Mouse (Mus musculus): Measurements from ENCODE around the gene Hoxc11. TPM values are rescaled to one million over a fixed set of nuclear protein-coding genes. Genes with fewer than 3 reads are reported as not detected.

Gene Hoxc11
- total and polyA plus RNA-seq, 2 experiments: not detected

GRCm38 (mm10) chr15:102992206-102992605 lies 38.0 kb downstream of the Hoxc11 start:
- Histone ChIP-seq H3K4me3 (ENCODE audit: insufficient read depth, low read depth, low read length) (no peak overlapping the region), H3K27ac (replicated peaks; ENCODE audit: insufficient read depth, low read depth, low read length) (no peak overlapping the region), H3K27me3 (ENCODE audit: control insufficient read depth, insufficient read depth, low read length) (peaks cover 25% of the 10 kb centered on the region), H3K36me3 (ENCODE audit: control insufficient read depth, insufficient read depth, low read length) (no peaks in the 10 kb centered on the region), H3K4me1 (ENCODE audit: control insufficient read depth, insufficient read depth, low read length) (no peaks in the 10 kb centered on the region), H3K79me2 (ENCODE audit: control insufficient read depth, insufficient read depth, low read length) (no peaks in the 10 kb centered on the region), H3K9ac (ENCODE audit: low read depth, low read length) (no peak overlapping the region)
- 6% methylated on average over 11 of the region's 11 CpGs for WGBS
- no peak for TF ChIP-seq CTCF (IDR thresholded peaks at IDR 0.05; ENCODE audit: low read depth, low read length)
- TF ChIP-seq POLR2A (IDR thresholded peaks at IDR 0.05; ENCODE audit: extremely low read depth, insufficient read depth, low read length): no peak
- DNase-seq (ENCODE audit: extremely low read depth, low read depth, low spot score): no peak

DNA sequence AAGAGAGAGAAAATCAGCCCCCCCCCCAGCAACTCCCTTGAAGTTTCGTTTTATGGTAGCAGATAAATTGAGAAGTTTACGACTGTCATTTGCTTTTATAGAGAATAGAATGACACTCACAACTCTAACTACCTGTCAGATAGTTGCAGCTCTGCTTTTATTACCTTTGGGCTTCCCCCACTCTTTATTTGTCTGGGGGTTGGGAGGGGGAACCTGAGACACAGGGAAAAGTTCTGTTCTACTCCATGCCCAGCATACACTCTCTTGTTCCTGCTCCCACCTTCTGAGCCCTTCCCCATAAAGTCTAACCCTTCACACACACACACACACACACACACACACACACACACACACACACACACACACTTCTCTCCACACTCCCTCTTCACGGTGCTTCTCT lies 38.6 kb downstream of the Hoxc11 start:
- DNase-seq (ENCODE audit: extremely low read depth, low read depth, low spot score): no peak
- no peaks in the 10 kb centered on the region for H3K79me2 ChIP-seq (ENCODE audit: control insufficient read depth, insufficient read depth, low read length)
- 4% methylated on average over 3 of the region's 3 CpGs for WGBS
- H3K27ac ChIP-seq (replicated peaks; ENCODE audit: insufficient read depth, low read depth, low read length): no peak overlapping the region
- H3K4me3 ChIP-seq (ENCODE audit: insufficient read depth, low read depth, low read length): no peak overlapping the region
- H3K36me3 ChIP-seq (ENCODE audit: control insufficient read depth, insufficient read depth, low read length): no peaks in the 10 kb centered on the region
- H3K27me3 ChIP-seq (ENCODE audit: control insufficient read depth, insufficient read depth, low read length): peaks cover 30% of the 10 kb centered on the region
- TF ChIP-seq POLR2A (IDR thresholded peaks at IDR 0.05; ENCODE audit: extremely low read depth, insufficient read depth, low read length): no peak
- no peak for TF ChIP-seq CTCF (IDR thresholded peaks at IDR 0.05; ENCODE audit: low read depth, low read length)
- H3K9ac ChIP-seq (ENCODE audit: low read depth, low read length): no peak overlapping the region
- no peaks in the 10 kb centered on the region for H3K4me1 ChIP-seq (ENCODE audit: control insufficient read depth, insufficient read depth, low read length)

DNA sequence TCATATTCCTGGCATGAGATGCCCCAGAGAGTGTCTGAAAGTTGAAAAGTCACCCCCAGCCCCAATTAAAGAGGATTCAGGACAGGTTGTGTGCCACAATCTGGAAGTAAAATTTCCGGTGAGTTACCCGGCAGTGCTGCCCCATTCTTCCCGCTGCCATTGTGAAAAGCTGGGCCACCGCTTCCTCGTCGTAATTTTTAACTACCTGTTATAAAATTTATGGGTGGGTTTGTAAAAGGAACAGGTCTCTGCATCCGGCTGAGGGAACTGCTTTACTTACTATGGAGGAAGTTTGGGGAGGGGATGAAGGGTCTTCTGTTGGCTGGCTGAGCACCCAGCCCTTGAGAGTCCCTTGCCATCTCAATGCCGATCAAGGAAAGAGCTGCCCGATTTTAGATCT lies 42.3 kb downstream of the Hoxc11 start:
- no peak overlapping the region for H3K9ac ChIP-seq (ENCODE audit: low read depth, low read length)
- H3K4me3 ChIP-seq (ENCODE audit: insufficient read depth, low read depth, low read length): no peak overlapping the region
- no peak for DNase-seq (ENCODE audit: extremely low read depth, low read depth, low spot score)
- no peak overlapping the region for H3K27ac ChIP-seq (replicated peaks; ENCODE audit: insufficient read depth, low read depth, low read length)
- H3K79me2 ChIP-seq (ENCODE audit: control insufficient read depth, insufficient read depth, low read length): no peaks in the 10 kb centered on the region
- H3K36me3 ChIP-seq (ENCODE audit: control insufficient read depth, insufficient read depth, low read length): no peaks in the 10 kb centered on the region
- WGBS: 6% methylated on average over 9 of the region's 9 CpGs
- TF ChIP-seq POLR2A (IDR thresholded peaks at IDR 0.05; ENCODE audit: extremely low read depth, insufficient read depth, low read length): no peak
- TF ChIP-seq CTCF (IDR thresholded peaks at IDR 0.05; ENCODE audit: low read depth, low read length): no peak
- H3K4me1 ChIP-seq (ENCODE audit: control insufficient read depth, insufficient read depth, low read length): no peaks in the 10 kb centered on the region
- H3K27me3 ChIP-seq (ENCODE audit: control insufficient read depth, insufficient read depth, low read length): peaks cover 35% of the 10 kb centered on the region

DNA sequence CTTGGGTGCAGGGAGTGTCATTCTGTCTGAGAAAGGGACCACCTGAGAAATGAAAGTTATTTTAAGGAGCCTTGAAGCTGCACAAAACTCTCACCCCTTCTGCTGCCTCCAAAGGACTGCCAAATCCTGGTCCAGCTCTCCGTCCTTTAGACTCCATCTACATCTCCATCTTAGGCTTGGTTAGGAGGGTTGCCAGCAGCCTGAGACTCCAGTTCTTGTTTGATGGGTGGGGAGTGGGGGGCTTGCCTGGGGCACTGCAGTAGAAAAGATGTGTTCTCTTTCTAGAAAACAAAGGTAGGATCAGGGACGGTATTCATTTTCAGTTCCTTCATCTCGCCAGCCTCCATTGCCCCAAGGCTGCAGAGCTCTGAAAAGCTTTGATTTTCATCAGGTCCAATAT lies 43.2 kb downstream of the Hoxc11 start:
- Histone ChIP-seq H3K27me3 (ENCODE audit: control insufficient read depth, insufficient read depth, low read length) (peaks cover 29% of the 10 kb centered on the region), H3K4me3 (ENCODE audit: insufficient read depth, low read depth, low read length) (no peak overlapping the region), H3K36me3 (ENCODE audit: control insufficient read depth, insufficient read depth, low read length) (no peaks in the 10 kb centered on the region), H3K9ac (ENCODE audit: low read depth, low read length) (no peak overlapping the region), H3K27ac (replicated peaks; ENCODE audit: insufficient read depth, low read depth, low read length) (no peak overlapping the region), H3K4me1 (ENCODE audit: control insufficient read depth, insufficient read depth, low read length) (no peaks in the 10 kb centered on the region), H3K79me2 (ENCODE audit: control insufficient read depth, insufficient read depth, low read length) (no peaks in the 10 kb centered on the region)
- no peak for TF ChIP-seq CTCF (IDR thresholded peaks at IDR 0.05; ENCODE audit: low read depth, low read length)
- TF ChIP-seq POLR2A (IDR thresholded peaks at IDR 0.05; ENCODE audit: extremely low read depth, insufficient read depth, low read length): no peak
- no peak for DNase-seq (ENCODE audit: extremely low read depth, low read depth, low spot score)
- 11% methylated on average over 3 of the region's 3 CpGs for WGBS

DNA sequence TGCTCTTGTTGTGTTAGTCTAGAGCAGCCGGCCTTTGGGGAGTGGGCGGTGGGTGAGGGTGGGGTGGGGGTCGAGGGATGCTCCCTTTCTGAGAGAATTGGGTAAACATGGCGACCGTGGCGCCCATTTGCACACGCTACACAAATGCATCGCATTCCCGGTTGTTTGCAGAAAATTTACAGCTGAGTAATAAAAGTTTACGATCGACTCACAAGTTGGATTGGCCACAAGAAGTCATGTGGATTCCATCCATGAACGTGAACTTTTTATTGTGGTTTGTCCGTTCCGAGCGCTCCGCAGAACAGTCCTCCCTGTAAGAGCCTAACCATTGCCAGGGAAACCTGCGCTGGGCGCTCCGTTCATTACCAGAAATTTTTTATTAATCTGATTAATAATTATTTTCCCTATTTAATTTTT lies 43.7 kb downstream of the Hoxc11 start, which contains the start of gene Hoxc6:
TSS of gene Hoxc6 (plus strand) at position 319 of the 417 bp plus-strand sequence.
- Histone ChIP-seq H3K79me2 (ENCODE audit: control insufficient read depth, insufficient read depth, low read length) (no peaks in the 10 kb centered on the region), H3K4me1 (ENCODE audit: control insufficient read depth, insufficient read depth, low read length) (no peaks in the 10 kb centered on the region), H3K4me3 (ENCODE audit: insufficient read depth, low read depth, low read length) (peak within 1 kb of the TSS; percentile 17; the same call in 1 of the 2 replicates), H3K36me3 (ENCODE audit: control insufficient read depth, insufficient read depth, low read length) (no peaks in the 10 kb centered on the region), H3K27ac (replicated peaks; ENCODE audit: insufficient read depth, low read depth, low read length) (no peak within 1 kb of the TSS), H3K9ac (ENCODE audit: low read depth, low read length) (no peak within 1 kb of the TSS), H3K27me3 (ENCODE audit: control insufficient read depth, insufficient read depth, low read length) (peaks cover 27% of the 10 kb centered on the region)
- 7% methylated on average over 19 of the region's 19 CpGs for WGBS
- DNase-seq (ENCODE audit: extremely low read depth, low read depth, low spot score): no peak
- no peak for TF ChIP-seq POLR2A (IDR thresholded peaks at IDR 0.05; ENCODE audit: extremely low read depth, insufficient read depth, low read length)
- TF ChIP-seq CTCF (IDR thresholded peaks at IDR 0.05; ENCODE audit: low read depth, low read length): no peak

DNA sequence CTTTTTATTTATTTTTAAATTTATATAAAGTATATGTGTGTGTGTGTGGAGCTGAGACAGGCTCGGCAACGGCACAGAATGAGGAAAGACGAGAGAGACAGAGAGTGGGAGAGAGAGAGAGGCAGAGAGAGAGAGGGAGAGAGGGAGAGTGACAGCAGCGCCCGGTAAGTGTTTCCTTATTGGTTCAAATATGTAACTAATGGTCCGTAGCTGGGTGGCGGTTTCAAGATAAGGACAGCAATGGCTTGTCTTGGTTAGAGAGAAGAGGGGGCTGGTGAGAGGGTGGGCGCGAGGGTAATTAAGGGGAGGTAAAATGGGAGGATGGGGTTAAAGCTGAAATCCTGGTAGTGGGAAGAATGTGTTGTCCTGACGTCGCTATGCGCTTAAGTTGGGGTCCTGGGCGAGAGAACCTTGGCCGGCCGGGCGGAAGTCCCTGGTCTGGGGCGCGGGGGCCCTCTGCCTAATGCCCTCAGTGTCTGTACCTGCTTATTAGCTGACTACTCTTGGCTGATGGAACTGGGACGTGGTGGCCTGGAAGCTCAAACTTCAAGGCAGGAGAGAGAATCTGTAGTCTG lies 44.5 kb downstream of the Hoxc11 start:
- 3% methylated on average over 19 of the region's 19 CpGs for WGBS
- TF ChIP-seq CTCF (IDR thresholded peaks at IDR 0.05; ENCODE audit: low read depth, low read length): no peak

More for the DNA sequence above, 44.5 kb downstream of the Hoxc11 start:
- Histone ChIP-seq H3K36me3 (ENCODE audit: control insufficient read depth, insufficient read depth, low read length) (no peaks in the 10 kb centered on the region), H3K27me3 (ENCODE audit: control insufficient read depth, insufficient read depth, low read length) (peaks cover 26% of the 10 kb centered on the region), H3K79me2 (ENCODE audit: control insufficient read depth, insufficient read depth, low read length) (no peaks in the 10 kb centered on the region), H3K4me1 (ENCODE audit: control insufficient read depth, insufficient read depth, low read length) (no peaks in the 10 kb centered on the region), H3K27ac (replicated peaks; ENCODE audit: insufficient read depth, low read depth, low read length) (no peak overlapping the region), H3K4me3 (ENCODE audit: insufficient read depth, low read depth, low read length) (peak overlapping the region; percentile 17; the same call in 1 of the 2 replicates), H3K9ac (ENCODE audit: low read depth, low read length) (no peak overlapping the region)
- no peak for DNase-seq (ENCODE audit: extremely low read depth, low read depth, low spot score)

Data from liver, adult 2 months (tissue).